Mouse (Mus musculus) central nervous system, embryonic 11.5 days (tissue): Measurements from ENCODE around the gene Mitd1. TPM values are rescaled to one million over a fixed set of nuclear protein-coding genes. Genes with fewer than 3 reads are reported as not detected.

Source experiments
- polyA plus RNA-seq: library from polyadenylated mRNA; depleted of rRNA; stranded (reverse); fragments of >200 nt; gene quantifications from 2 replicates; pipeline ENCODE4 v1.2.3, GENCODE M21; 2012; rRNA removed

The Mitd1 gene
- 23.0 and 25.6 TPM in 2 replicates for polyA plus RNA-seq

GRCm38 (mm10) chr1:37890025-37890652 is at the start of gene Mitd1, which contains the start of gene Mrpl30:
Mitd1 (minus strand) TSS chr1:37890411.
Mrpl30 (plus strand) TSS chr1:37890477.

DNA sequence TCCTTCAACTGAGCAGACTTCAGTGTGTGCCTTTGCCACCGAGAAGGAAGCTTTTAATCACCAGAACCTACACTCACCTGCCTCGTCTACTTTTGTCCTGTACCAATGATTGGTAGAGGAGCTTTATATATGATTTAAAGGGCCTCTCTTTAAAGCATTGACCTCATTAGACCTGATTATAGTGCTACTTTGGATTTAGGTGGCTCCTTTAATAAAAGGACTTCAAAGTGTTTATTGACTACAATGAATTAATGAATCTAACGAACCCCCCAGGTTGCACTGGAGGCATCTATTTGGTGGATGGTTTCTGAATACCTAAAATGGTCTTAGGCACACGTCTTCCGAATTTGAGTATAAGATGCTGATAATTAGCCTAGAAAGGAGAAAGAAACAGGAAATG is 26.2 kb upstream of the Mitd1 start, which contains the start of gene Lyg2:
Gene Lyg2 (minus strand): TSS at position 101 of the 400 bp plus-strand sequence.

GRCm38 (mm10) chr1:37871704-37872103 is 18.5 kb downstream of the Mitd1 start, which contains the start of gene Lipt1:
Lipt1 (plus strand) TSS chr1:37871738.

GRCm38 (mm10) chr1:37866286-37866685 is 23.9 kb downstream of the Mitd1 start, which contains the start of gene Tsga10:
Tsga10 (minus strand) TSS chr1:37866429.

Other genes starting within 250 kb of the Mitd1 start
- 0.84 and 0.93 TPM in 2 replicates for gene 2010300C02Rik, start 170.3 kb downstream of the Mitd1 start, polyA plus RNA-seq
- gene Tsga10, start 24.0 kb downstream of the Mitd1 start, polyA plus RNA-seq: 11.9 TPM in 2 replicates
- gene Lipt1, start 18.7 kb downstream of the Mitd1 start, polyA plus RNA-seq: 4.5 and 5.5 TPM in 2 replicates
- gene Mrpl30, start 66 bp upstream of the Mitd1 start, polyA plus RNA-seq: 64.4 and 153 TPM in 2 replicates
- gene Lyg2, start 26.1 kb upstream of the Mitd1 start, polyA plus RNA-seq: not detected in 2 replicates
- not detected in 2 replicates for gene Lyg1, start 67.3 kb upstream of the Mitd1 start, polyA plus RNA-seq
- 83.7 and 280 TPM in 2 replicates for gene Txndc9, start 107.5 kb upstream of the Mitd1 start, polyA plus RNA-seq
- 48.4 and 66.1 TPM in 2 replicates for gene Eif5b, start 107.6 kb upstream of the Mitd1 start, polyA plus RNA-seq
- gene Rev1, start 239.4 kb upstream of the Mitd1 start, polyA plus RNA-seq: 37.2 and 38.7 TPM in 2 replicates